Mouse (Mus musculus) urinary bladder, adult 18-20 months (tissue): ENCODE data around the gene Camk2n2.

ENCODE experiments used
- DNase-seq, 2 experiments: peaks; one replicate each; pipeline ENCODE4 v3.0.0; 2022; ENCODE audit warnings: low spot score in 2 of 2, mixed read lengths in 2 of 2

Camk2n2 gene

GRCm38 (mm10) chr16:20610501-20611356 lies 10.4 kb downstream of the Camk2n2 start:
- peak; percentile 54 to 73 for DNase-seq

- no peak for DNase-seq
These were observed 16.4 kb downstream of the Camk2n2 start for GRCm38 (mm10) chr16:20604705-20605104.

- DNase-seq = no peak
These were observed 20.6 kb downstream of the Camk2n2 start for GRCm38 (mm10) chr16:20600511-20600910.

DNA sequence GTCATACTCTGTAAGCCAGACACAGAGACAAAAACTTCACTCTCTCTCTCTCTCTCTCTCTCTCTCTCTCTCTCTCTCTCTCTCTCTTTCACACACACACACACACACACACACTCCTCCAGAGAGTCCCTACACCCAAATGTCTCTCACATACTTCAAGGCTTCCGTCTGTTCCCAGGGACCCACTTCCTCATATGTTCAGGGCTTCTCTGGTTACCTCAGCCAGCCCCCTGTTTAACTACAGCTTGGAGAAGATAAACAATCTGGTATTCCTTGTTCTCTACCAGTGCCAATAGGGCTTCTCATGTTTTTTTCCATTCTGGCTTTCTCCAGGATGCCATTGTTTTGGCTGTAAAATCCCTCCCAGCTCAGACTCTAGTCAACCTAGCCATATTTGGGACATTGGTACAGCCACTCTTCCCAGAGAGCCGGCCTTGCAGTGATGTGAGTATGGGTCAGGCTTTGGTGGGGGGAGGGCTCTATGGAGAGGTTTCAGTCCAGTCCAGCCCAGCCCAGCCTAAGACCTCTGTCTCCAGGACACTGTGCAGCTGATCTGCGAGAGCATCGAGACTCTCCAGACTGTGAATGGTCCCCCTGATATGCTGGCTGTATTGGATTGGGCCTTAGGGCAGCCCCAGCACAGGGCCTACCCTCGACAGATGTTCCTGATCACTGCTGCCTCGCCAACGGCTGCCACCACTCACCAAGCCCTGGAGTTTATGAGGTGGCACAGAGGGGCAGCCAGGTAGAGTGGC lies 24.2 kb downstream of the Camk2n2 start:
- no peak for DNase-seq

DNA sequence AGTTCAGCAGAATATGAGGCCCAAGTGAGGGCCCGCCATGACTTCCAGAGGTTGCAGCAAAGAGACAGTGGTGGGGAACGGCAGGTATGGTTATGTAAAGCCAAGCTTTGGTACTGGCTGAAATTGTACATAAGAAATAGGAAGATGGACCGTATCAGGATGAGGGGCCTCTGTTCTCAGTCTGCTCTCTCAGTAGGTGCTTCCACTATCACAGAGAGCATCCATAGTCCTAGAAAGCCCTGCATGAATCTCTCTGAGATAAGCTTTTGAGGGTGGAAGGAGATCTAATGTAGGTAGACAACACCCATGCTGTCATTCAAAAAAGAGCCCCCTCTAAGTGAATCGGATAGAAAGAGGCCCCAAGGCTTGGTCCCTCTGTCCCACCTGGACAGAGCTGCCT lies 25.4 kb downstream of the Camk2n2 start:
- DNase-seq = no peak

DNA sequence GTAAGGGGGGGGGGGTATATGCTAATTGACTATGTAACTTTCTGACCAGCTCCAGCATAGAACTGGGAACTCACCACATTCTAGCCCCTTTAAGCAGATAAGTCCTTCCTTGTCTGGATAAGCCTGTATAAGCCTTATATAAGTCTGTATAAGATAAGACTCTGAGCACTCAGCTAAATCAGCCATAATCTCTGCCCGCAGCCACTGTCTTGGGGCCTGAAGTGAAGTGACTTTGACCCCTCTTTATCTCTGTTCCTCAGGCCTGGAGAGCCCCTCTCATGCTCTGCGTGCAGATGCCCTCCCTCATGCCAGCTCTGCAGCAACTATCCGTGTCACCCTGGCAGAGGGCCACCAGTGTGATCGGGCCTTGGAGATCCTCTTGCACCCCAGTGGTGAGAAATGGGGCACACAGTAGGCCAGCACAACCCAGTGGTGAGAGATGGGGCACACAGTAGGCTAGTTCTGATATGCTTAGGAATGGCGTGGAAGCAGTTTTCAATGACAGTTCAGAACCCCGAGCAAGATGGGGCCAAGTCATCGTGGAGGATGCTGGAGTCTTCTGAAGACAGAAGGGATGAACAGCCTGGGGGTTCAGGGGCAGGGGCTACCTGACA lies 25.9 kb downstream of the Camk2n2 start:
- DNase-seq = no peak

DNA sequence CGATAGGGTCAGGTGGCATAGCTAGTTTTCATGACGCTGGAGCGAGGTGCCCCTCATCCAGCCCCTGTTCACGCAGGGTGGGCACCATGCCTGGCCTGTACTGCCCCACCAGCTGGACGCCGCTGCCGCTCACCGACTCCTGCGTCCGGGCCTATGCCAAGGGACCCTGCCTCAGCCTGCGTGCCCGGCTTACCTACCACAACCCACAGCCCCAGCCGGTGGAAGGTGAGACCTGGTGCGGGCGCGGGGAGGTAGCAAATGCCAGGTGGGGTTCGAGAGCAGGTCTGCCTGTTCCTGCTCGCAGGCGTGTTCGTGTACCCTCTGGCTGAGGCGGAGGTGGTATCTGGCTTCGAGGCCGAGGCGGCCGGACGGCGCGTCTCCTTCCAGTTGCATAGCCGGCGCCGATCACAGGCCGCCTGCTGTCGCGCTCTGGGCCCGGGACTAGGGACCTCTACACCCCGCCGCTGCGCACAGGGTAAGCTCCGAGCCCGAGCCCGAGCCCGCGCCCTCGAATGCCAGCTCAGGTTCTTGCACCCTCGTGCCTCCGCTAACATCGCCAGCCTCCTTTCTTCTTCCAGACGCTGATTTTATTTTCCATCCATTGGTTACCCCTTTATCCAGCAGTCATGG lies 29.9 kb downstream of the Camk2n2 start:
- no peak for DNase-seq

- DNase-seq = no peak
These were observed 30.4 kb downstream of the Camk2n2 start for GRCm38 (mm10) chr16:20590680-20591038.

GRCm38 (mm10) chr16:20589939-20590679 lies 31.0 kb downstream of the Camk2n2 start:
- DNase-seq = no peak

GRCm38 (mm10) chr16:20589366-20589938 lies 31.6 kb downstream of the Camk2n2 start, which contains the start of gene Vwa5b2:
Gene Vwa5b2 (plus strand): TSS chr16:20589471.
- no peak for DNase-seq
